Mouse (Mus musculus) E14TG2a.4 (cell line): ENCODE measurements around the gene Calcoco1.

ENCODE experiments used
- CTCF ChIP-seq: conservative IDR thresholded peaks from 2 replicates; pipeline ENCODE4 v1.5.1; 2014; ENCODE audit warnings: low read length
- NANOG ChIP-seq: IDR thresholded peaks from 2 replicates; pipeline ENCODE4 v1.6.1; 2014; ENCODE audit warnings: borderline replicate concordance, low read length, mixed read lengths

GRCm38 (mm10) chr15:102727951-102728350 is 6.0 kb upstream of the Calcoco1 start:
- no peak for TF ChIP-seq CTCF
- no peak for TF ChIP-seq NANOG
